Mouse (Mus musculus): ENCODE results near the gene Agfg1. TPM values are rescaled to one million over a fixed set of nuclear protein-coding genes. Genes with fewer than 3 reads are reported as not detected.

Agfg1 gene
- total RNA-seq, 2 experiments from 2014 or later: 23.3 to 24.9 TPM

- no peak for DNase-seq
Observed at GRCm38 (mm10) chr1:82824147-82824546, 15.1 kb upstream of the Agfg1 start.

GRCm38 (mm10) chr1:82825256-82825655 is 14.0 kb upstream of the Agfg1 start:
- DNase-seq: no peak

- no peak for DNase-seq
Observed at GRCm38 (mm10) chr1:82825783-82826182, 13.5 kb upstream of the Agfg1 start.

GRCm38 (mm10) chr1:82826911-82827310 is 12.4 kb upstream of the Agfg1 start:
- DNase-seq: no peak

- DNase-seq: no peak
Observed at GRCm38 (mm10) chr1:82830771-82831170, 8.5 kb upstream of the Agfg1 start.

- DNase-seq: no peak
Observed at GRCm38 (mm10) chr1:82831547-82832240, 7.6 kb upstream of the Agfg1 start.

- no peak for DNase-seq
Observed at GRCm38 (mm10) chr1:82832495-82833021, 6.7 kb upstream of the Agfg1 start.

- DNase-seq: no peak
Observed at GRCm38 (mm10) chr1:82833501-82833900, 5.8 kb upstream of the Agfg1 start.

GRCm38 (mm10) chr1:82834572-82834971 is 4.7 kb upstream of the Agfg1 start:
- no peak for DNase-seq

- DNase-seq: no peak
Observed at GRCm38 (mm10) chr1:82836342-82837217, 2.7 kb upstream of the Agfg1 start.

- no peak for DNase-seq
Observed at GRCm38 (mm10) chr1:82837579-82837978, 1.7 kb upstream of the Agfg1 start.

GRCm38 (mm10) chr1:82838469-82839295 is 601 bp upstream of the Agfg1 start:
- DNase-seq: no peak

- DNase-seq: peak; percentile 30
Observed at GRCm38 (mm10) chr1:82839614-82840421, 535 bp downstream of the Agfg1 start.

GRCm38 (mm10) chr1:82855729-82856128 is 16.4 kb downstream of the Agfg1 start:
- no peak for DNase-seq

GRCm38 (mm10) chr1:82858236-82858635 is 19.0 kb downstream of the Agfg1 start:
- no peak for DNase-seq

- no peak for DNase-seq
Observed at GRCm38 (mm10) chr1:82860391-82860790, 21.1 kb downstream of the Agfg1 start.

- no peak for DNase-seq
Observed at GRCm38 (mm10) chr1:82870202-82870601, 30.9 kb downstream of the Agfg1 start.

GRCm38 (mm10) chr1:82879172-82879571 is 39.9 kb downstream of the Agfg1 start:
- no peak for DNase-seq

- no peak for DNase-seq
Observed at GRCm38 (mm10) chr1:82880196-82880595, 40.9 kb downstream of the Agfg1 start.

- DNase-seq: no peak
Observed at GRCm38 (mm10) chr1:82893269-82893668, 54.0 kb downstream of the Agfg1 start.

- DNase-seq: no peak
Observed at GRCm38 (mm10) chr1:82900567-82900966, 61.3 kb downstream of the Agfg1 start.

Measured in gastrocnemius, postnatal 25 days (tissue).